8 mouse cellular contexts compared by ENCODE assay signal in the genomic region with DNA sequence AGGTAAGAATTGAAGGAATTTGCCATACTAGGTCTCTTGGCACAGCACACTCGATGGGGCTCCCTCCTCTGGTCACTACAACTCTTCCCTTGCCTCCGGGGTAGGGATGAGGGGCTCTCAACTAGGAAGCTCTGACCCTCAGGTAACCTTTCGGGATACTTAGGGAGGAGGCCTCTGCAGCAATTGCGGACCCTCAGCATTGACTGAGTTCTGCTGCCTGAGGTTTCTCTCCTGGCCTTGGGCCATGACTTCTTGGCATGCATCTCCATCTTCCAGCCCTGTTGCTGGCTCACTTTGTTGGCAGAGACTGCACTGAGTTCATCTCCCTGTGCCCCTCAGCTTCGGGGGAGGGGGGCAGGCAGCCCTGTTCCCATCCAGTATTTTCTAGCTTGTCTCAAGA.
A peak's percentile ranks its signal among the peaks of the same experiment; 100 is the strongest.
DNase-seq lines count a peak whose midpoint lies in the region; ATAC-seq and TF ChIP-seq lines count a peak whose summit lies in the region.

No protein-coding gene starts in this region.

- H3K36me3 ChIP-seq in intestine, embryonic 14.5 days (ENCODE audit: control insufficient read depth, insufficient read depth, low read length), result peaks cover 40% of the 10 kb centered on the region
- peaks cover 35% of the 10 kb centered on the region for H3K36me3 ChIP-seq in intestine, postnatal 0 days (ENCODE audit: control insufficient read depth, insufficient read depth)

- 62% methylated on average over 5 of the region's 5 CpGs for WGBS in intestine, embryonic 14.5 days
- WGBS in intestine, postnatal 0 days, result 76% methylated on average over 5 of the region's 5 CpGs

- DNase-seq in intestine, embryonic 14.5 days (ENCODE audit: low spot score), result peak; percentile 57
- DNase-seq in adrenal gland, postnatal 25 days, result peak; percentile 39
- peak; percentile 44 to 51 for DNase-seq in kidney, postnatal 4 days
- DNase-seq in T-cell, adult 2 months (ENCODE audit: low spot score), result no peak
- no peak for DNase-seq in left cerebral cortex, postnatal 25 days (ENCODE audit: low spot score in 2 of 2)
- no peak for DNase-seq in left cerebral cortex, adult 9 months (ENCODE audit: low spot score in 2 of 2)

- TF ChIP-seq CTCF in intestine, postnatal 0 days (IDR thresholded peaks at IDR 0.05; ENCODE audit: low read depth), result no peak
- TF ChIP-seq CTCF in cortical plate, adult 2 months (IDR thresholded peaks at IDR 0.05; ENCODE audit: extremely low read depth, insufficient read depth, low read length), result no peak

- no peak overlapping the region for H3K9ac ChIP-seq in intestine, embryonic 14.5 days (ENCODE audit: low read length)
- no peak overlapping the region for H3K9ac ChIP-seq in intestine, postnatal 0 days (ENCODE audit: low read depth, low read length)

- ATAC-seq in intestine, embryonic 14.5 days (replicated peaks; ENCODE audit: low FRiP score, low TSS enrichment, low read depth), result peak; percentile 44; the same call in 1 of the 2 replicates
- no peak for ATAC-seq in intestine, postnatal 0 days

- no peak for TF ChIP-seq POLR2A in cortical plate, adult 2 months (IDR thresholded peaks at IDR 0.05; ENCODE audit: extremely low read depth, insufficient read depth, low read length)

- no peaks in the 10 kb centered on the region for H3K9me3 ChIP-seq in intestine, embryonic 14.5 days (ENCODE audit: control insufficient read depth, low read length)
- no peaks in the 10 kb centered on the region for H3K9me3 ChIP-seq in intestine, postnatal 0 days (ENCODE audit: control insufficient read depth)

- H3K4me2 ChIP-seq in intestine, embryonic 14.5 days (ENCODE audit: low read length), result no peak overlapping the region
- H3K4me2 ChIP-seq in intestine, postnatal 0 days (replicated peaks; ENCODE audit: low read depth), result no peak overlapping the region

- no peak overlapping the region for H3K4me3 ChIP-seq in intestine, embryonic 14.5 days (ENCODE audit: low read depth, low read length)
- no peak overlapping the region for H3K4me3 ChIP-seq in intestine, postnatal 0 days (ENCODE audit: low read depth, low read length)
- H3K4me3 ChIP-seq in cortical plate, adult 2 months (ENCODE audit: insufficient read depth, low read length), result no peak overlapping the region

- H3K27me3 ChIP-seq in intestine, embryonic 14.5 days (replicated peaks; ENCODE audit: control insufficient read depth, insufficient read depth, low read length), result no peaks in the 10 kb centered on the region
- H3K27me3 ChIP-seq in intestine, postnatal 0 days (replicated peaks; ENCODE audit: control insufficient read depth, insufficient read depth, low read length), result no peaks in the 10 kb centered on the region

- peak overlapping the region; percentile 54 for H3K27ac ChIP-seq in intestine, embryonic 14.5 days (ENCODE audit: low read depth)
- no peak overlapping the region for H3K27ac ChIP-seq in intestine, postnatal 0 days (ENCODE audit: low read depth, low read length)
- peak overlapping the region; percentile 51 for H3K27ac ChIP-seq in cortical plate, adult 2 months (ENCODE audit: insufficient read depth, low read length)

- intact Hi-C loops in left cerebral cortex, postnatal 25 days (cut with DNase I), result no loop called here

- H3K4me1 ChIP-seq in intestine, embryonic 14.5 days (replicated peaks; ENCODE audit: control insufficient read depth, insufficient read depth, low read length), result peaks cover 7% of the 10 kb centered on the region; the same call in 1 of the 2 replicates
- no peaks in the 10 kb centered on the region for H3K4me1 ChIP-seq in intestine, postnatal 0 days (replicated peaks; ENCODE audit: control insufficient read depth, insufficient read depth, low read length)
- H3K4me1 ChIP-seq in cortical plate, adult 2 months (ENCODE audit: control insufficient read depth, insufficient read depth, low read length), result peaks cover 10% of the 10 kb centered on the region

Comparison
In these comparisons a context has a peak if more than half of its experiments do, and no peak if none do; other contexts are left out.
1. DNase-seq: peak in intestine, embryonic 14.5 days (single experiment), adrenal gland, postnatal 25 days (single experiment) and kidney, postnatal 4 days (2 of 2); none in T-cell, adult 2 months (single experiment), left cerebral cortex, postnatal 25 days (0 of 2) and left cerebral cortex, adult 9 months (0 of 2).